Mouse (Mus musculus): ENCODE measurements at regions not wholly inside any gene's neighbourhood (a gene's known extent, or its start where the extent isn't known, plus 50 kb on each side); places are given as distances from the start of the nearest gene placed in this dataset.

DNA sequence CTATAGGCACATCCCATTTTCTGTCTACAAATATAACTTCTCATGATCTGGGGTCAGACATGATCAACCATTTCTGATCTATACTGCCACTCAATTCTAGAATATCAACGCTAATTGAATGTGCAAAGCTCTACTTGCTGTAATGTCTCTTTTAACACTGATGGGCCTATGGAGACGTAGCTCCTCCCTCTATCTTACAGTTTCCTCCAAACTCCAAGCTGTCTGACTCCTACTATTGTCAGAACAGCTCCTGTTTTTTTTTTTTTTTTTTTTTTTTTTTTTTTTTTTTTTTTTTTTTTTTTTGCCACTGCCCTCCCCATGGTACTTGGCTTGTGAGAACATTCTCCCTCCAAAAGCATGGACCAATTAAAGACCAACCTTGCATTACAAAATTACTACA, 165.2 kb downstream of the Pah start:
- no peak overlapping the region for H3K4me3 ChIP-seq (replicated peaks)
- H3K27ac ChIP-seq: no peak overlapping the region
- DNase-seq (no peak), ATAC-seq (ENCODE audit: low read depth) (no peak)
- no peak overlapping the region for H3K9ac ChIP-seq
- no peaks in the 10 kb centered on the region for H3K9me3 ChIP-seq (replicated peaks)
- no peaks in the 10 kb centered on the region for H3K27me3 ChIP-seq
- H3K4me1 ChIP-seq (replicated peaks): no peaks in the 10 kb centered on the region
- WGBS (ENCODE audit: insufficient replicate concordance): 65% methylated on average over 2 of the region's 2 CpGs
- no peak overlapping the region for H3K4me2 ChIP-seq
- H3K36me3 ChIP-seq: no peaks in the 10 kb centered on the region

GRCm38 (mm10) chr10:87687844-87688243, 166.2 kb downstream of the Pah start:
- no peak overlapping the region for H3K4me2 ChIP-seq
- H3K9ac ChIP-seq: no peak overlapping the region
- no peak overlapping the region for H3K27ac ChIP-seq
- H3K27me3 ChIP-seq: no peaks in the 10 kb centered on the region
- DNase-seq (no peak), ATAC-seq (ENCODE audit: low read depth) (no peak)
- H3K9me3 ChIP-seq (replicated peaks): no peaks in the 10 kb centered on the region
- no peak overlapping the region for H3K4me3 ChIP-seq (replicated peaks)
- H3K4me1 ChIP-seq (replicated peaks): no peaks in the 10 kb centered on the region
- no peaks in the 10 kb centered on the region for H3K36me3 ChIP-seq
- 50% methylated on average over 2 of the region's 2 CpGs for WGBS (ENCODE audit: insufficient replicate concordance)

GRCm38 (mm10) chr10:87690831-87691230, 167.2 kb upstream of the Igf1 start:
- Histone ChIP-seq H3K27ac (no peak overlapping the region), H3K36me3 (no peaks in the 10 kb centered on the region), H3K4me3 (replicated peaks) (no peak overlapping the region), H3K9ac (no peak overlapping the region), H3K9me3 (replicated peaks) (no peaks in the 10 kb centered on the region), H3K4me1 (replicated peaks) (no peaks in the 10 kb centered on the region), H3K27me3 (no peaks in the 10 kb centered on the region), H3K4me2 (no peak overlapping the region)
- DNase-seq: no peak
- ATAC-seq (ENCODE audit: low read depth): no peak

DNA sequence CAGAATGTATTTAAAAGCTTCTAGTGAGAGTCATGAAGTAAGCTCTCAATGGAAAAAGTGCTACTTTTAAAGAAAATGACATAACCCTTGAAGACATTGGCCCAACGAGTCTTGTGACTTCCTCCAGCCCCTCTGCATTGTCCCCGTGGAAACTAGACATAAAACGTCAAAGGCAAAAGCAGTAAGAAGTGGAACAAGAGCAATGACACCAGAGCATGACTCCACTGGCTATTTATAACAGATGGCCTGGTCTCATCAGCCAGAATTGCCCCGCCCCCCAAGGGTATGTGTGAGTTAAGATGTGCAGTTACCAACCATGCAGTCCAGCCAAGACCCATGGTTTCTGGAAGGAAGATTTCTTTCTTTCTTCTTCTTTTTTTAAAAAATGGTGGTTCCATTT, 161.6 kb upstream of the Igf1 start:
- no peak overlapping the region for H3K9ac ChIP-seq
- no peaks in the 10 kb centered on the region for H3K36me3 ChIP-seq
- H3K4me1 ChIP-seq (replicated peaks): no peaks in the 10 kb centered on the region
- no peak for DNase-seq
- no peaks in the 10 kb centered on the region for H3K27me3 ChIP-seq
- no peak overlapping the region for H3K4me2 ChIP-seq
- ATAC-seq (ENCODE audit: low read depth): no peak
- H3K9me3 ChIP-seq (replicated peaks): no peaks in the 10 kb centered on the region
- 56% methylated on average over 4 of the region's 4 CpGs for WGBS (ENCODE audit: insufficient replicate concordance)
- H3K4me3 ChIP-seq (replicated peaks): no peak overlapping the region
- no peak overlapping the region for H3K27ac ChIP-seq

GRCm38 (mm10) chr10:87711209-87711608, 146.9 kb upstream of the Igf1 start:
- Histone ChIP-seq H3K27me3 (no peaks in the 10 kb centered on the region), H3K36me3 (no peaks in the 10 kb centered on the region), H3K4me3 (replicated peaks) (no peak overlapping the region), H3K9me3 (replicated peaks) (no peaks in the 10 kb centered on the region), H3K4me1 (replicated peaks) (no peaks in the 10 kb centered on the region), H3K4me2 (no peak overlapping the region), H3K27ac (no peak overlapping the region), H3K9ac (no peak overlapping the region)
- DNase-seq: no peak
- 56% methylated on average over 4 of the region's 4 CpGs for WGBS (ENCODE audit: insufficient replicate concordance)
- ATAC-seq (ENCODE audit: low read depth): no peak

DNA sequence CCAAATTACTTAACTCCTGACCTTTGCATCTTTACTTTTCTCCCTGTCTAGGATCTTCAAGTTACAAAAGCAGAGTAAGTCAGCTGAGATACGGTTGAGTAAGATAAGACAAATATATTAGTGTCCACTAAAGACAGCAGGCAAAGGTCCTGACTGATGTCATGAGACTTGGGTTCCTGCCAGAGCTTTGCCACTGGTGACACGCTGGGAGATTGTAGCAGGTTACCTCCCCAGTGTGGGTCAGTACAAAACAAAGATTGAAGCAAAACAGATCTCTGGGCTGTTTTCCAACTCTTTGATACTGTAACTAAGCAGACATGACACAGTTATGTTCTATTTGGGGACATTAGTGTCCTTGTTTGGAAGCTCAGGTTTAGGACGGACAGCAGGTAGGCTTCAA, 146.3 kb upstream of the Igf1 start:
- H3K9me3 ChIP-seq (replicated peaks): no peaks in the 10 kb centered on the region
- no peaks in the 10 kb centered on the region for H3K36me3 ChIP-seq
- no peaks in the 10 kb centered on the region for H3K4me1 ChIP-seq (replicated peaks)
- H3K4me3 ChIP-seq (replicated peaks): no peak overlapping the region
- WGBS (ENCODE audit: insufficient replicate concordance): 47% methylated on average over 3 of the region's 3 CpGs
- ATAC-seq (ENCODE audit: low read depth) (peak; percentile 41; the same call in 1 of the 2 replicates), DNase-seq (no peak)
- no peak overlapping the region for H3K9ac ChIP-seq
- no peak overlapping the region for H3K4me2 ChIP-seq
- no peak overlapping the region for H3K27ac ChIP-seq
- no peaks in the 10 kb centered on the region for H3K27me3 ChIP-seq

DNA sequence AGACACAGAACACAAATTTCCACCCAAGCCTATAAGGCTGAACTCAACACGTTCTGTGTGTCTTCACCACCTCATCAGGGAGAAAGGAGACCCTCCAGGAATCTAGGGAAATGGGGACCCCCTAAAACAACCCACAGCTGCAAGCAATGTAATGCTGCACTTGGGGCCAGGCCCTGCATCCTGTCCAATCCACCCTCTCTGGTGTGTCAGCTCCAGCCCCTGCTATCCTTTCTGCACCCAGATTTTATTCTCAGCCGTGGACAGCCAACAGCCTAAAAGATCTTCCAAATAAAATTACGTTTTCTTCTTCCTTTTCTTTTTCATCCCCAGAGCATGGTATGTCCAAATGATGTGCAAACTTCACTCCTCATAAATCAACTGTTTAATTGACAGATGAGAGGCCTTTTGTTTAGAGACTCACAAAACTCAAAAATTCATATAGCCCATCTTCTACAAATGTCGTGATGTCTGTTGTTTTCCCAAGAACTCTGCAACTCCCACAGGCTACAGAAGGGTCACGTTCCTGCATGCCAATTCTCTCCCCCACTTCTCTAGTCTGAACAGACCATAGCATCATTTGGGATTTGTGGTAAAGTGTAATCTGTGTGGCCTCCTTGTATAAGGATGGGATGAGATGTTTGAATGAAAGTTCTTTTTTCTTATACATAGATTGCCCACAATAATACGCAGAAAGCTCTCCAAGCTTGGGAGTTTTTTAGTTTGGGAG, 142.0 kb upstream of the Igf1 start:
- 53% methylated on average over 6 of the region's 6 CpGs for WGBS (ENCODE audit: insufficient replicate concordance)
- no peak for DNase-seq
- no peaks in the 10 kb centered on the region for H3K27me3 ChIP-seq

GRCm38 (mm10) chr10:87717156-87717555, 140.9 kb upstream of the Igf1 start:
- Histone ChIP-seq H3K9me3 (replicated peaks) (no peaks in the 10 kb centered on the region), H3K27ac (no peak overlapping the region), H3K4me1 (replicated peaks) (no peaks in the 10 kb centered on the region), H3K9ac (no peak overlapping the region), H3K27me3 (no peaks in the 10 kb centered on the region), H3K4me2 (no peak overlapping the region), H3K36me3 (no peaks in the 10 kb centered on the region), H3K4me3 (replicated peaks) (no peak overlapping the region)
- no peak for ATAC-seq (ENCODE audit: low read depth)
- DNase-seq: no peak

More for the DNA sequence above, 142.0 kb upstream of the Igf1 start:
- H3K9ac ChIP-seq: no peak overlapping the region
- no peaks in the 10 kb centered on the region for H3K36me3 ChIP-seq
- no peak overlapping the region for H3K4me2 ChIP-seq
- no peak for ATAC-seq (ENCODE audit: low read depth)
- H3K9me3 ChIP-seq (replicated peaks): no peaks in the 10 kb centered on the region
- no peaks in the 10 kb centered on the region for H3K4me1 ChIP-seq (replicated peaks)
- H3K4me3 ChIP-seq (replicated peaks): no peak overlapping the region
- H3K27ac ChIP-seq: no peak overlapping the region

- whole genome bisulfite sequencing (ENCODE audit: insufficient replicate concordance): 74% methylated on average over 7 of the region's 7 CpGs
- no peaks in the 10 kb centered on the region for H3K27me3 ChIP-seq
- no peaks in the 10 kb centered on the region for H3K4me1 ChIP-seq (replicated peaks)
- H3K9me3 ChIP-seq (replicated peaks): no peaks in the 10 kb centered on the region
- no peaks in the 10 kb centered on the region for H3K36me3 ChIP-seq
- no peak overlapping the region for H3K9ac ChIP-seq
- ATAC-seq (ENCODE audit: low read depth) (no peak), DNase-seq (no peak)
- no peak overlapping the region for H3K27ac ChIP-seq
- no peak overlapping the region for H3K4me2 ChIP-seq
- H3K4me3 ChIP-seq (replicated peaks): no peak overlapping the region
Measured at GRCm38 (mm10) chr10:87718491-87718890, 139.6 kb upstream of the Igf1 start.

DNA sequence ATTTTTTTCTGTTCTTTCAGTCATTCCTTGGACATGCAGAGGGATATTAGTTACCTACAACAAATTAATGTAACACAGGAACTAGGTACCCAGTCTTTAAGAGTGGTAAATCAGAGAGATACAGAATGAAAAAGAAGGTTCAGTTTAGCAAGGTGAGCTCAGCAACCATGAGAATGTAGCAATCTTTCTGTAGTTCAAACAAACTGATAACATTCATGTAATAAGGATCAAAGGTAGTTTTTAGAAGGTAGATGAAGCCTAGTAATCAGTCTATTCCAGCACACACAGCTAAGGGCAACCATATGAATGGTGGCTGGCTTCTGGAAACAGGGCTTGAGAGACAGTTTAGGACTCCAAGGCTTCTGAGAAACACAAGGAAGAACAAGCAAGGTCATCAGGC, 138.1 kb upstream of the Igf1 start:
- Histone ChIP-seq H3K4me2 (no peak overlapping the region), H3K27me3 (no peaks in the 10 kb centered on the region), H3K4me1 (replicated peaks) (no peaks in the 10 kb centered on the region), H3K9ac (no peak overlapping the region), H3K4me3 (replicated peaks) (no peak overlapping the region), H3K36me3 (no peaks in the 10 kb centered on the region), H3K27ac (no peak overlapping the region), H3K9me3 (replicated peaks) (no peaks in the 10 kb centered on the region)
- DNase-seq: no peak
- ATAC-seq (ENCODE audit: low read depth): no peak

DNA sequence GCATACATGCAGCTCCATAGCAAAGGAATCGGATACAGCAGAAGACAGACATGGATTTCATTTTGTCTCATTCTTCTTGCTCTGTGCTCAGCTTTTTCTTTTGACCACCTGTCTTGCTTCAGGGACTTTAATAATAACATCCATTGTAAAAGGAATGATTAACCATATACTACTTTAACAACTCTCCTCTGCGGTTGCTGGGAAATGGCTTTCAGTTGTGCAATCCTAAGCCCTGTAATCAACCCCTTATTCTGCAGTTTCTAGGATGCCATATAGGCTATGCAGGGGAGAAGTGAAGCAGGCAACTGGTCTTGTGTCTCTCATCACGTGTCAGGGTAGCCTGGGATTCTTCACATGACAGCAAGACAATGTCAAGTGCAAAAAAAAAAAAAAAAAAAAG, 135.8 kb upstream of the Igf1 start:
- Histone ChIP-seq H3K27me3 (no peaks in the 10 kb centered on the region), H3K9me3 (replicated peaks) (no peaks in the 10 kb centered on the region), H3K4me1 (replicated peaks) (no peaks in the 10 kb centered on the region), H3K9ac (no peak overlapping the region), H3K4me2 (no peak overlapping the region), H3K27ac (no peak overlapping the region), H3K36me3 (no peaks in the 10 kb centered on the region), H3K4me3 (replicated peaks) (no peak overlapping the region)
- 50% methylated on average over 3 of the region's 3 CpGs for WGBS (ENCODE audit: insufficient replicate concordance)
- ATAC-seq (ENCODE audit: low read depth): no peak
- no peak for DNase-seq

- ATAC-seq (ENCODE audit: low read depth): no peak
- no peak overlapping the region for H3K4me3 ChIP-seq (replicated peaks)
- H3K4me2 ChIP-seq: no peak overlapping the region
- no peak for DNase-seq
- H3K36me3 ChIP-seq: no peaks in the 10 kb centered on the region
- H3K9me3 ChIP-seq (replicated peaks): no peaks in the 10 kb centered on the region
- WGBS (ENCODE audit: insufficient replicate concordance): 56% methylated on average over 1 of the region's 1 CpGs
- H3K27ac ChIP-seq: no peak overlapping the region
- no peaks in the 10 kb centered on the region for H3K27me3 ChIP-seq
- no peak overlapping the region for H3K9ac ChIP-seq
- H3K4me1 ChIP-seq (replicated peaks): no peaks in the 10 kb centered on the region
Measured at GRCm38 (mm10) chr10:87732658-87733057, 125.4 kb upstream of the Igf1 start.

All from liver, embryonic 13.5 days (tissue).